Mouse (Mus musculus): ENCODE measurements around the gene Zfp385c. TPM values are rescaled to one million over a fixed set of nuclear protein-coding genes. Genes with fewer than 3 reads are reported as not detected.

Gene Zfp385c
- polyA plus RNA-seq, 1 experiment from 2014 or later: not detected

DNA sequence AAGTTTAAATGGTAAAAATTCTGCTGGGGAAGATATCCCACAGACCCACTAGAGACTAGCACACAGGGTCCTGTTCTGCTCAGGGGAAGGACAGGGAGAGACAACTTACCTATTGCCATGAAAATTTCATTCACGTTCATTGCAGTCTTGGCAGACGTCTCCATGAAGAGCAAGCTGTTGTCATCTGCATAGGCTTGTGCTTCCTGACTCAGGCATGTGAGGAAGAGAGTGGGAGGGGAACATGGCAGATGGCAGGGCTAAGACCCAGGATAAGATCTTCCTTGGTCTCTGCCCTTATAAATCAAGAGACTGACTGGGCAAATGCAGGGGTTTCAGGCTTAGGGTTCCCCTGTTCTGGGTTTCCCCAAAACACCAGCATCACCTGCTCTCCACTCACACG is 24.4 kb upstream of the Zfp385c start:
- H3K4me2 ChIP-seq: no peak overlapping the region
- peaks cover 61% of the 10 kb centered on the region for H3K4me1 ChIP-seq (replicated peaks)
- no peak overlapping the region for H3K4me3 ChIP-seq (replicated peaks)
- ATAC-seq (ENCODE audit: low read depth) (no peak), DNase-seq (no peak)
- 65% methylated on average over 3 of the region's 3 CpGs for WGBS (ENCODE audit: insufficient replicate concordance)
- H3K9ac ChIP-seq: no peak overlapping the region
- H3K27me3 ChIP-seq: no peaks in the 10 kb centered on the region
- H3K9me3 ChIP-seq (replicated peaks): no peaks in the 10 kb centered on the region
- H3K27ac ChIP-seq: no peak overlapping the region
- peaks cover 58% of the 10 kb centered on the region for H3K36me3 ChIP-seq

- DNase-seq (no peak), ATAC-seq (ENCODE audit: low read depth) (no peak)
- Histone ChIP-seq H3K9ac (no peak overlapping the region), H3K27me3 (no peaks in the 10 kb centered on the region), H3K27ac (no peak overlapping the region), H3K4me1 (replicated peaks) (peaks cover 57% of the 10 kb centered on the region), H3K4me3 (replicated peaks) (no peak overlapping the region), H3K9me3 (replicated peaks) (no peaks in the 10 kb centered on the region), H3K36me3 (peaks cover 62% of the 10 kb centered on the region), H3K4me2 (peak overlapping the region; percentile 97)
- 92% methylated on average over 6 of the region's 6 CpGs for WGBS (ENCODE audit: insufficient replicate concordance)
Observed at GRCm38 (mm10) chr11:100714948-100715347, 22.7 kb upstream of the Zfp385c start.

DNA sequence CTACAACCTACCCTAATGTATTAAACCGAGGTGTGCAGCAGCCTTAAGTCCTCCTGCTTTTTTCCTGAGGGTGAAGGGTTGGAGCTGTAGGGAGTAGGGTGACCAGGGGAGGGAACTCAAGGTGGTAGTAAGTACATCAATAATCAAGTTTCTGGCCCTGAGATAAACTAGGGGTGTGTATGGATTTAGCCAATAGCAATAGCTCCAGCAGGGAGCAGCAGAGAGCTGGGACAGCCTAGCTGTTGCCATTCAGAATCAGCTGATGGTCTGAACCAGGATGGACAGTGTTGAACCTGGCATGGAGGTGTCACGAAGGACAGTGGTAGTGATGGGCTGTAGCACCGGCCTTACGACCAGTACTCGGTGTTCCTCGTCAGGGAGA is 22.3 kb upstream of the Zfp385c start:
- peaks cover 62% of the 10 kb centered on the region for H3K36me3 ChIP-seq
- H3K9me3 ChIP-seq (replicated peaks): no peaks in the 10 kb centered on the region
- H3K4me2 ChIP-seq: peak overlapping the region; percentile 97
- no peaks in the 10 kb centered on the region for H3K27me3 ChIP-seq
- H3K9ac ChIP-seq: peak overlapping the region; percentile 72
- DNase-seq: peak; percentile 78
- 34% methylated on average over 6 of the region's 6 CpGs for WGBS (ENCODE audit: insufficient replicate concordance)
- peak; percentile 52 for ATAC-seq (ENCODE audit: low read depth)
- H3K4me3 ChIP-seq (replicated peaks): peak overlapping the region; percentile 54
- H3K27ac ChIP-seq: peak overlapping the region; percentile 87
- peaks cover 53% of the 10 kb centered on the region for H3K4me1 ChIP-seq (replicated peaks)

- no peaks in the 10 kb centered on the region for H3K9me3 ChIP-seq (replicated peaks)
- no peaks in the 10 kb centered on the region for H3K27me3 ChIP-seq
- 4% methylated on average over 38 of the region's 38 CpGs for WGBS (ENCODE audit: insufficient replicate concordance)
- H3K27ac ChIP-seq: peak within 1 kb of the TSS; percentile 87
- peak; percentile 79 for DNase-seq
- H3K4me2 ChIP-seq: peak within 1 kb of the TSS; percentile 97
- peak within 1 kb of the TSS; percentile 79 for H3K4me3 ChIP-seq (replicated peaks)
- H3K4me1 ChIP-seq (replicated peaks): peaks cover 52% of the 10 kb centered on the region
- peak; percentile 75 for ATAC-seq (ENCODE audit: low read depth)
- peaks cover 62% of the 10 kb centered on the region for H3K36me3 ChIP-seq
- peak within 1 kb of the TSS; percentile 72 for H3K9ac ChIP-seq
Observed at GRCm38 (mm10) chr11:100713735-100714533, 21.7 kb upstream of the Zfp385c start, which contains the start of gene Hspb9. Gene Hspb9, plus strand, starts transcription at chr11:100713850.

GRCm38 (mm10) chr11:100713174-100713573 is 20.9 kb upstream of the Zfp385c start:
- DNase-seq: no peak
- H3K27me3 ChIP-seq: no peaks in the 10 kb centered on the region
- peak overlapping the region; percentile 87 for H3K27ac ChIP-seq
- H3K9ac ChIP-seq: peak overlapping the region; percentile 72
- ATAC-seq (ENCODE audit: low read depth): no peak
- no peaks in the 10 kb centered on the region for H3K9me3 ChIP-seq (replicated peaks)
- peaks cover 62% of the 10 kb centered on the region for H3K36me3 ChIP-seq
- WGBS (ENCODE audit: insufficient replicate concordance): 39% methylated on average over 4 of the region's 4 CpGs
- peak overlapping the region; percentile 97 for H3K4me2 ChIP-seq
- H3K4me1 ChIP-seq (replicated peaks): peaks cover 52% of the 10 kb centered on the region
- peak overlapping the region; percentile 54; the same call in 1 of the 2 replicates for H3K4me3 ChIP-seq (replicated peaks)

DNA sequence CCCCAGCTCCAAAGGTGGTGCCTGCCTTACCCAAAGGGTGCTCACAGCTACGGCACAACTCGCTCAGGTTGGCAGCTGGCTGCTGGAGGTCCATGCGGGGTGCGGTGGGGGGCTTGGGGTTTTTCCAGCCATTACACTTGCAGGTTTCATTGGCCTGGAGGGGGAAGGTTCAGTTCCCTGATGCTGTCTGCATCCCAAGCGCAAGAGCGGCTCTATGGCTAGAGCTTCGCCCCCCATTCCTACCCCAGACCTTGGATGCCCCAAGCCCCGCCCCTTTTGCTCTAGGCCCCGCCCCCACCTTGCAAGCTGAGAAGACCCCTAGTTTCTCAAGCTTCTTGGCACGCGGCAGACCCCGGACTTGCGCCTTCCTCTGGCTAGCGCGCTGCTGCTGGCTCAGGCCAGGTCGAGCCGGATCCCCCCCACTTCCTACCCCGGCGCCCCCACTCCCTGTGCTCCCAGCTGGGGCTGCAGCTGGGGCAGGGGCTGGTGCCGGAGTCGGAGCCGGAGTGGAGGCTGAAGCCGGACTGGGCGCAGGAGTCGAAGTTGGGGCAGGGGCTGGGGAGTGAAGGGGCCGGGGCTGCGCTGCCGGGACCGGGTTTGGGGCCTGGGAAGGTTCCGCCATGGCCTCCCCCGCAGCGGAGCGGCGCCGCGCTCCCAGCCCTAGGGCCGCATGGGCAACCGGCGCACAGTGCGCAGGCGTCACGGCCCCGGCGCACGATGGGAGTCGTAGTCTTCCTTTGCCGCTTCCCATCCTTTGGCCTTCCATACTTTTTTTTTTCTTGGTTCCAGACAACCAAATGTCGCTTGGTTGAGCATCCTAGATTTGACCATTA is 19.7 kb upstream of the Zfp385c start, which contains the start of gene Kat2a:
TSS of gene Kat2a (minus strand) at position 683 of the 833 bp plus-strand sequence.
- Histone ChIP-seq H3K4me1 (replicated peaks) (peaks cover 52% of the 10 kb centered on the region), H3K36me3 (peaks cover 62% of the 10 kb centered on the region), H3K4me2 (peak within 1 kb of the TSS; percentile 97), H3K4me3 (replicated peaks) (peak within 1 kb of the TSS; percentile 79), H3K9ac (peak within 1 kb of the TSS; percentile 87), H3K27ac (peak within 1 kb of the TSS; percentile 87), H3K9me3 (replicated peaks) (no peaks in the 10 kb centered on the region), H3K27me3 (no peaks in the 10 kb centered on the region)
- peak; percentile 60 for ATAC-seq (ENCODE audit: low read depth)
- 2% methylated on average over 48 of the region's 48 CpGs for WGBS (ENCODE audit: insufficient replicate concordance)
- peak; percentile 70 for DNase-seq

DNA sequence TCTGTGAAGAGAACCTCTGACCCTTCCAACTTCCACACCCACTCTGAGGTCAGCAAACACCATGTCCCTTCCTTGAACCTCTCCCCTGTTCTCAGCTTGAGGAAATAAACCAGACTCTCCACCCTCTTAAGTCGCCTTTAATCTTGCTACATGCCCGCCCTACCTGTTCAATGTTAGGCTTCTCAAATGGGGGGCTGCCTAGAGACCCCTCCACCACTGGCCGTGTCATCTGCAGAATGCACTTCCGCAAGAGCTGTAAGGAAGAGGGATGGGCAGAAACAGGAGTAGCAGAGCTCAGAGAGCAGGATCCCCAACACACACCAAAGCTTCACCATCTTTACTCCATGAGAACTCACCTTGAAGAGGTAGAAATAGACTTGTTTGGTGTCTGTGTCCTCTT is 18.7 kb upstream of the Zfp385c start:
- no peak overlapping the region for H3K27ac ChIP-seq
- no peak overlapping the region for H3K4me3 ChIP-seq (replicated peaks)
- DNase-seq (no peak), ATAC-seq (ENCODE audit: low read depth) (no peak)
- peaks cover 52% of the 10 kb centered on the region for H3K4me1 ChIP-seq (replicated peaks)
- no peaks in the 10 kb centered on the region for H3K9me3 ChIP-seq (replicated peaks)
- 80% methylated on average over 4 of the region's 4 CpGs for WGBS (ENCODE audit: insufficient replicate concordance)
- no peaks in the 10 kb centered on the region for H3K27me3 ChIP-seq
- H3K9ac ChIP-seq: no peak overlapping the region
- peaks cover 62% of the 10 kb centered on the region for H3K36me3 ChIP-seq
- H3K4me2 ChIP-seq: peak overlapping the region; percentile 97

DNA sequence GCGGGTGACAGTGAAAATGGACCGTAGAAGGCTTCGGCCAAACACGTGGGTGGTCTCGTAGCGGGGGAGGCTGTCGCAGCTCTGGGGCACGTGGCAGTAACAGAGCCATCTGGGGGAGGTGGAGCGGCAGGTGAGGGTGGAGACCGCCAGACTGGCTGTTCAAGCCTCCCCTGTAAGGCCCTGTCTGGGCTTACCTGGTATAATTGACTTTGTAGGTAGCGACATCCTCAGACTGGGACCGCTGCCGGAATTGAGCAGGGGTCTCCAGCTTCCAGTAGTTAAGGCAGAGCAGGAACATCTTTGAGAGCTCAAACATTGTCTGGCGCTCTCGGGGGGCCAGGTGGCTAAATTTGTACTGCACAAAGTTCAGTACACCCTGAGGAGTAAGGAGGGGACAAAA is 18.3 kb upstream of the Zfp385c start:
- Histone ChIP-seq H3K4me2 (no peak overlapping the region), H3K27ac (no peak overlapping the region), H3K27me3 (no peaks in the 10 kb centered on the region), H3K4me3 (replicated peaks) (no peak overlapping the region), H3K4me1 (replicated peaks) (peaks cover 52% of the 10 kb centered on the region), H3K36me3 (peaks cover 62% of the 10 kb centered on the region), H3K9me3 (replicated peaks) (no peaks in the 10 kb centered on the region), H3K9ac (no peak overlapping the region)
- ATAC-seq (ENCODE audit: low read depth): no peak
- 87% methylated on average over 15 of the region's 15 CpGs for WGBS (ENCODE audit: insufficient replicate concordance)
- DNase-seq: no peak

DNA sequence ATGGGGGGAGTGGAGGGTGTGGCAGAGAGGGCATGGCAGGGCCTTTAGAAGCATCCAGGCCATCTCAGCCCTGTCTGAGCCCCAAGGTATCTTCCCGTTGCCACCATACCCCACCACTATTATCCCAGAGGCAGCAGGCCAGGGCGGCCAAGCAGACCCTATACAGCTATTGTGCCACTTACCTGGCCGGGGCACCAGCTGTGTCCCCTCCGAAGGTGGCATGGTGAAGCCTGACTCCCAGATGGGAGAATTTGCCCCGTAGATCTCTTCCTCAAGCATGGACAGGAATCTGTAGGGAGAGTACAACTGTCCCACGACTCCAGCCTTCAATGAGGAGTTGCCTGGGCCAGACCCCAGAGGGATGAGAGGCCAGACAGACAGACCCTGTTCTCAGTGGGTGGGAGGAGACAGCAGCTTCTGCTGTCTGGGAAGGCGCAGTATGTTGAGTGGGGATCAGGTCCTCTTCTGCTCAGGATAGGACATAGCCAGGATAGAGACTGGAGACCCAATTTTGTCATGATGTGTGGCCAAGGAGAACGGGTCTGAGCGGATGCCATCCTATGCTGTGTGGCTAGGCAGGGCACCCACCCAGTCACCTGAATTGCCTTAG is 17.1 kb upstream of the Zfp385c start:
- no peak for DNase-seq
- Histone ChIP-seq H3K27me3 (no peaks in the 10 kb centered on the region), H3K36me3 (peaks cover 64% of the 10 kb centered on the region), H3K9ac (no peak overlapping the region), H3K4me3 (replicated peaks) (no peak overlapping the region), H3K4me1 (replicated peaks) (peaks cover 46% of the 10 kb centered on the region), H3K9me3 (replicated peaks) (no peaks in the 10 kb centered on the region), H3K27ac (no peak overlapping the region), H3K4me2 (no peak overlapping the region)
- WGBS (ENCODE audit: insufficient replicate concordance): 84% methylated on average over 9 of the region's 9 CpGs
- no peak for ATAC-seq (ENCODE audit: low read depth)

DNA sequence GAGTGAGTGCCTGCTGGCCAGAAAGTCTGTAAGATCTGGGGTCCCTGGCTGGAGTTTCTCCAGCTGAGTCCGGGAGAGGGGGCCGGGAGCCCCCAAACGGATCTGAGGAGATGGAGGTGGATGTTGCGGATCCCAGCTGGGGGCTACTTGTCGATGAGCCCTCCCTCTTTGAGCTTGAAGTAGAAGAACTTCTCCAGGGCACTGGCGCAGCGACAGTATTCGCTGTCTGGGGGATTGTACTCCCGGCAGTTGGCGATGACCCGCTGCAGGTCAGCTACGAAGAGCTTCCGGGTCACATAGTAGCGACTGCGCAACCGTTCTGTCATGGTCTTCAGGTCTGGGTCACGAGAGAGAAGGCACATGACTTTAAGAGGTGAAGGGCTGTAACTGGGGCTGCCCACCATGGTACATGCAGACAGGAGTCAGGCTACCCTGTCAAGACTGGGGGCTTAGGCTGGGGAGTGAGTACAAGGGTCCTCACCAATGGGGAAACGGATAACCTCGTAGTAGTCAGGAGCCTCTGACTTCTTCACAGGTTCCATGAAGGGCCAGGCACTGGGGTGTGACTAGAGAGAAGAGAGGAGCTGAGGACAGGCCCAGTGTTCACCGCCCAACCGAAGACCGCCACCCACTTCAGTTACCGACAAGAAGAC is 13.0 kb upstream of the Zfp385c start:
- 87% methylated on average over 23 of the region's 23 CpGs for WGBS (ENCODE audit: insufficient replicate concordance)
- ATAC-seq (ENCODE audit: low read depth): no peak

More for the DNA sequence above, 13.0 kb upstream of the Zfp385c start:
- Histone ChIP-seq H3K27me3 (no peaks in the 10 kb centered on the region), H3K36me3 (peaks cover 57% of the 10 kb centered on the region), H3K9ac (no peak overlapping the region), H3K4me3 (replicated peaks) (no peak overlapping the region), H3K27ac (no peak overlapping the region), H3K9me3 (replicated peaks) (no peaks in the 10 kb centered on the region), H3K4me2 (no peak overlapping the region), H3K4me1 (replicated peaks) (peaks cover 42% of the 10 kb centered on the region)
- no peak for DNase-seq
